Mouse (Mus musculus): ENCODE measurements around the gene Slc4a3. TPM values are rescaled to one million over a fixed set of nuclear protein-coding genes. Genes with fewer than 3 reads are reported as not detected.

Gene Slc4a3
- polyA plus RNA-seq, 1 experiment: 21.2 TPM

GRCm38 (mm10) chr1:75549289-75550279 lies 3.5 kb downstream of the Slc4a3 start:
- H3K4me3 ChIP-seq (ENCODE audit: control insufficient read depth, insufficient read depth, low read length): no peak overlapping the region

GRCm38 (mm10) chr1:75550586-75550985 lies 4.5 kb downstream of the Slc4a3 start:
- no peak for TF ChIP-seq CTCF (IDR thresholded peaks at IDR 0.05; ENCODE audit: borderline replicate concordance, control insufficient read depth, extremely low read depth, insufficient read depth, low read length, poor library complexity)
- TF ChIP-seq POLR2A (IDR thresholded peaks at IDR 0.05; ENCODE audit: control insufficient read depth, extremely low read depth, insufficient read depth, low read length, poor library complexity): no peak
- DNase-seq: no peak
- WGBS: 92% methylated on average over 15 of the region's 15 CpGs
- Histone ChIP-seq H3K27ac (ENCODE audit: control insufficient read depth, insufficient read depth, low read length) (no peak overlapping the region), H3K36me3 (ENCODE audit: control insufficient read depth, insufficient read depth, low read length) (no peaks in the 10 kb centered on the region), H3K27me3 (ENCODE audit: control insufficient read depth, insufficient read depth, low read length) (peaks cover 3% of the 10 kb centered on the region; the same call in 1 of the 2 replicates), H3K4me3 (ENCODE audit: control insufficient read depth, insufficient read depth, low read length) (no peak overlapping the region), H3K4me1 (replicated peaks; ENCODE audit: control insufficient read depth, insufficient read depth, low read length) (no peaks in the 10 kb centered on the region)

More at GRCm38 (mm10) chr1:75549289-75550279, 3.5 kb downstream of the Slc4a3 start:
- peaks cover 3% of the 10 kb centered on the region; the same call in 1 of the 2 replicates for H3K27me3 ChIP-seq (ENCODE audit: control insufficient read depth, insufficient read depth, low read length)
- H3K27ac ChIP-seq (ENCODE audit: control insufficient read depth, insufficient read depth, low read length): no peak overlapping the region
- H3K4me1 ChIP-seq (replicated peaks; ENCODE audit: control insufficient read depth, insufficient read depth, low read length): no peaks in the 10 kb centered on the region
- WGBS: 89% methylated on average over 17 of the region's 17 CpGs
- TF ChIP-seq POLR2A (IDR thresholded peaks at IDR 0.05; ENCODE audit: control insufficient read depth, extremely low read depth, insufficient read depth, low read length, poor library complexity) (no peak), CTCF (IDR thresholded peaks at IDR 0.05; ENCODE audit: borderline replicate concordance, control insufficient read depth, extremely low read depth, insufficient read depth, low read length, poor library complexity) (no peak)
- DNase-seq: no peak
- no peaks in the 10 kb centered on the region for H3K36me3 ChIP-seq (ENCODE audit: control insufficient read depth, insufficient read depth, low read length)

GRCm38 (mm10) chr1:75555680-75556079 lies 9.6 kb downstream of the Slc4a3 start:
- H3K36me3 ChIP-seq (ENCODE audit: control insufficient read depth, insufficient read depth, low read length): no peaks in the 10 kb centered on the region
- no peaks in the 10 kb centered on the region for H3K27me3 ChIP-seq (ENCODE audit: control insufficient read depth, insufficient read depth, low read length)
- 55% methylated on average over 7 of the region's 7 CpGs for WGBS
- TF ChIP-seq CTCF (IDR thresholded peaks at IDR 0.05; ENCODE audit: borderline replicate concordance, control insufficient read depth, extremely low read depth, insufficient read depth, low read length, poor library complexity): no peak
- H3K27ac ChIP-seq (ENCODE audit: control insufficient read depth, insufficient read depth, low read length): no peak overlapping the region
- DNase-seq: no peak
- H3K4me1 ChIP-seq (replicated peaks; ENCODE audit: control insufficient read depth, insufficient read depth, low read length): no peaks in the 10 kb centered on the region
- no peak overlapping the region for H3K4me3 ChIP-seq (ENCODE audit: control insufficient read depth, insufficient read depth, low read length)

- Histone ChIP-seq H3K4me3 (ENCODE audit: control insufficient read depth, insufficient read depth, low read length) (no peak overlapping the region), H3K27me3 (ENCODE audit: control insufficient read depth, insufficient read depth, low read length) (no peaks in the 10 kb centered on the region), H3K36me3 (ENCODE audit: control insufficient read depth, insufficient read depth, low read length) (no peaks in the 10 kb centered on the region), H3K4me1 (replicated peaks; ENCODE audit: control insufficient read depth, insufficient read depth, low read length) (no peaks in the 10 kb centered on the region), H3K27ac (ENCODE audit: control insufficient read depth, insufficient read depth, low read length) (no peak overlapping the region)
- DNase-seq: no peak
- TF ChIP-seq POLR2A (IDR thresholded peaks at IDR 0.05; ENCODE audit: control insufficient read depth, extremely low read depth, insufficient read depth, low read length, poor library complexity): no peak
- TF ChIP-seq CTCF (IDR thresholded peaks at IDR 0.05; ENCODE audit: borderline replicate concordance, control insufficient read depth, extremely low read depth, insufficient read depth, low read length, poor library complexity): no peak
- WGBS: 92% methylated on average over 9 of the region's 9 CpGs
These were observed 10.2 kb downstream of the Slc4a3 start for GRCm38 (mm10) chr1:75556143-75556781.

- WGBS: 94% methylated on average over 7 of the region's 7 CpGs
- no peak for DNase-seq
- no peaks in the 10 kb centered on the region for H3K4me1 ChIP-seq (replicated peaks; ENCODE audit: control insufficient read depth, insufficient read depth, low read length)
- H3K36me3 ChIP-seq (ENCODE audit: control insufficient read depth, insufficient read depth, low read length): no peaks in the 10 kb centered on the region
- TF ChIP-seq POLR2A (IDR thresholded peaks at IDR 0.05; ENCODE audit: control insufficient read depth, extremely low read depth, insufficient read depth, low read length, poor library complexity) (no peak), CTCF (IDR thresholded peaks at IDR 0.05; ENCODE audit: borderline replicate concordance, control insufficient read depth, extremely low read depth, insufficient read depth, low read length, poor library complexity) (no peak)
- no peak overlapping the region for H3K27ac ChIP-seq (ENCODE audit: control insufficient read depth, insufficient read depth, low read length)
- H3K4me3 ChIP-seq (ENCODE audit: control insufficient read depth, insufficient read depth, low read length): no peak overlapping the region
- H3K27me3 ChIP-seq (ENCODE audit: control insufficient read depth, insufficient read depth, low read length): no peaks in the 10 kb centered on the region
These were observed 11.0 kb downstream of the Slc4a3 start for GRCm38 (mm10) chr1:75557041-75557440.

- no peaks in the 10 kb centered on the region for H3K4me1 ChIP-seq (replicated peaks; ENCODE audit: control insufficient read depth, insufficient read depth, low read length)
- TF ChIP-seq CTCF (IDR thresholded peaks at IDR 0.05; ENCODE audit: borderline replicate concordance, control insufficient read depth, extremely low read depth, insufficient read depth, low read length, poor library complexity) (no peak), POLR2A (IDR thresholded peaks at IDR 0.05; ENCODE audit: control insufficient read depth, extremely low read depth, insufficient read depth, low read length, poor library complexity) (no peak)
- no peaks in the 10 kb centered on the region for H3K36me3 ChIP-seq (ENCODE audit: control insufficient read depth, insufficient read depth, low read length)
- H3K27ac ChIP-seq (ENCODE audit: control insufficient read depth, insufficient read depth, low read length): no peak overlapping the region
- no peaks in the 10 kb centered on the region for H3K27me3 ChIP-seq (ENCODE audit: control insufficient read depth, insufficient read depth, low read length)
- 88% methylated on average over 18 of the region's 18 CpGs for WGBS
- H3K4me3 ChIP-seq (ENCODE audit: control insufficient read depth, insufficient read depth, low read length): no peak overlapping the region
- no peak for DNase-seq
These were observed 12.5 kb downstream of the Slc4a3 start for GRCm38 (mm10) chr1:75558388-75559178.

All from thymus, adult 2 months (tissue).